Mouse (Mus musculus) embryonic fibroblast, embryonic 13.5 days (primary cell): ENCODE results near the gene Ncapd3.

Experiments used
- CTCF ChIP-seq: IDR thresholded peaks from 2 replicates; pipeline ENCODE4 v1.5.1; 2011; ENCODE audit warnings: mild to moderate bottlenecking, control low read depth, low read length, moderate library complexity, borderline replicate concordance; ENCODE audit not compliant: insufficient read depth
- POLR2A ChIP-seq: IDR thresholded peaks from 2 replicates; pipeline ENCODE4 v1.6.1; 2011; ENCODE audit warnings: low read depth, mild to moderate bottlenecking, control low read depth, low read length, moderate library complexity

DNA sequence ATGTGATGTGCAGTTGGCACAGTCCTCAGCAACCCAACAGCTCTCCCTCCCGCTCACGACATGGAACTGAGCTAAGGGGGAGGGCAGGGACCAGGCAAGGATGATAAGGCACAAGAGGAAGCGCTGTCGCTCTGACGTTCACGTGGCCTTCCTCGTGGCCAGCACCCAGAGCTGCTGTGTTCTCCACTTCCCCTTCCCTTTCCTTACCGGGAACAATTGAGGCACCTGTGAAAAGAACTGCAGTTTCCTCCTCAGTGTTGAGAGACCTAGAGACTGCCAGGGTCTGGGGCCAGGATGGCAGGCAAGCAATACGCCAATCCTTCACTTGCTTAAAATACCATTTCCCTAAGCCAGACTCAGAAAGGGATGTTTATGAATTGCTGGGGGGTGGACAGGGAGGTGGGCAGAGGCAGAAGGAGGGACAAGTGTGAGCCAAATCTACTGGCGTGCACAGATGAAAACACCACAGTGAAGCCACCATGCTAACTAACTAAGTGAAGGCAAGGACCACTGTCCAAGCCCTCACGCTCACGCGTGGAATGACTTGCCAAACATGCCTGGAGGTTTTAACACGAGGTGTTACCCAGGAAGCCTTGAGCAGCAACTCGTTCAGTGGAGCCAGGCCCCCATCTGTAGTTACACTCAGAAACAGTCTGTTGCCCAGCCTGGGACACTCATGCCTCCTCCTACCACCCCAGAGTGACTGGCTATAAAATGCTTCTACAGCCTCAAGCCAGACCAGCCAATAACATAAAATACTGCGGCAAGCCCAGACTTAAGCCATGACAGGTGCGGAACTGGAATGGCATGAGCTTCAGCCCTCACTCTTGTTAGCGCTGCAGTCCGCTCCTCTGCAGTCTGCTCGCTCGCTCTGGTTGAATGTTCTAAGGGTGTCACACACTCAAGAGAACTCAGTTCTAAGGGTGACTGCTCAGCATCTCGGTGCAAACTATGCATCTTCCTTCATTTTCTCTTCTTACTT is 79.8 kb downstream of the Ncapd3 start:
- TF ChIP-seq CTCF (no peak), POLR2A (no peak)
